Mouse (Mus musculus) embryonic facial prominence, embryonic 14.5 days (tissue): ENCODE data around the gene Mettl27. TPM values are rescaled to one million over a fixed set of nuclear protein-coding genes. Genes with fewer than 3 reads are reported as not detected.
A peak's percentile ranks its signal among the peaks of the same experiment; 100 is the strongest.

ENCODE experiments used
- ATAC-seq: fragments of 200-750 bp; cut with Nextera tagmentation; 2 replicates; pipeline ENCODE4 v1.8.0; 2017; ENCODE audit warnings: low read depth, moderate number of reproducible peaks, moderate TSS enrichment
- DNase-seq: peaks from one replicate; pipeline ENCODE4 v3.0.0-alpha.2; 2015; ENCODE audit warnings: low spot score
- H3K27ac ChIP-seq: fragments of 300-500 bp; sonication (generic); replicated peaks from 2 replicates; pipeline ENCODE4 v1.5.1; 2014; ENCODE audit warnings: low read depth, mild to moderate bottlenecking, low read length, moderate library complexity
- H3K27me3 ChIP-seq: fragments of 300-500 bp; sonication (generic); replicated peaks from 2 replicates; pipeline ENCODE4 v1.6.1; 2014; ENCODE audit warnings: low read length; ENCODE audit not compliant: control insufficient read depth, insufficient read depth
- H3K36me3 ChIP-seq: fragments of 300-500 bp; sonication (generic); 2 replicates; pipeline ENCODE4 v1.6.1; 2014; ENCODE audit warnings: low read length, mixed read lengths; ENCODE audit not compliant: control insufficient read depth, insufficient read depth
- H3K4me1 ChIP-seq: fragments of 300-500 bp; sonication (generic); 2 replicates; pipeline ENCODE4 v1.6.1; 2014; ENCODE audit warnings: antibody characterized with exemption, low read length; ENCODE audit not compliant: control insufficient read depth, insufficient read depth
- H3K4me2 ChIP-seq: fragments of 300-500 bp; sonication (generic); 2 replicates; pipeline ENCODE4 v1.6.1; 2014; ENCODE audit warnings: low read depth, mild to moderate bottlenecking, low read length, moderate library complexity, mixed read lengths
- H3K4me3 ChIP-seq: fragments of 300-500 bp; sonication (generic); 2 replicates; pipeline ENCODE4 v1.5.1; 2014; ENCODE audit warnings: low read depth, mild to moderate bottlenecking, low read length
- H3K9ac ChIP-seq: fragments of 300-500 bp; sonication (generic); 2 replicates; pipeline ENCODE4 v1.6.1; 2014; ENCODE audit warnings: low read depth, mild to moderate bottlenecking, low read length, moderate library complexity, mixed read lengths
- H3K9me3 ChIP-seq: fragments of 300-500 bp; sonication (generic); 2 replicates; pipeline ENCODE4 v1.6.1; 2016; ENCODE audit warnings: low read length; ENCODE audit not compliant: control insufficient read depth
- WGBS: fragments of 180-500 bp; shearing (Covaris S2); extraction: QIAGEN DNeasy Blood & Tissue Kit; methylation state at CpG from one replicate; pipeline ENCODE4 v1.1.7; 2014; 5-methylcytosine and 5-hydroxymethylcytosine counted together
- polyA plus RNA-seq: library from polyadenylated mRNA; unstranded; fragments of >200 nt; fragmentation: Nextera tagmentation; extraction: Ambion mirVana; gene quantifications from 2 replicates; pipeline ENCODE4 v1.2.1, GENCODE M21; 2014

The Mettl27 gene
- polyA plus RNA-seq, 1 experiment from 2014 or later: 10.6 TPM

- H3K9ac ChIP-seq: peak overlapping the region; percentile 49
- peak; percentile 83 for ATAC-seq
These were observed 34.0 kb downstream of the Mettl27 start for GRCm38 (mm10) chr5:134965852-134966821.

GRCm38 (mm10) chr5:134967164-134967944 is 35.2 kb downstream of the Mettl27 start:
- peak; percentile 23; the same call in 1 of the 2 replicates for ATAC-seq
- H3K27ac ChIP-seq: peak overlapping the region; percentile 53

More at GRCm38 (mm10) chr5:134965852-134966821, 34.0 kb downstream of the Mettl27 start:
- peaks cover 5% of the 10 kb centered on the region; the same call in 1 of the 2 replicates for H3K4me1 ChIP-seq
- peak overlapping the region; percentile 31 for H3K4me3 ChIP-seq
- no peaks in the 10 kb centered on the region for H3K27me3 ChIP-seq
- H3K27ac ChIP-seq: peak overlapping the region; percentile 53; the same call in 1 of the 2 replicates
- peak overlapping the region; percentile 65 for H3K4me2 ChIP-seq
- H3K36me3 ChIP-seq: no peaks in the 10 kb centered on the region
- WGBS: 5% methylated on average over 23 of the region's 33 CpGs
- DNase-seq: peak; percentile 93
- H3K9me3 ChIP-seq: no peaks in the 10 kb centered on the region

DNA sequence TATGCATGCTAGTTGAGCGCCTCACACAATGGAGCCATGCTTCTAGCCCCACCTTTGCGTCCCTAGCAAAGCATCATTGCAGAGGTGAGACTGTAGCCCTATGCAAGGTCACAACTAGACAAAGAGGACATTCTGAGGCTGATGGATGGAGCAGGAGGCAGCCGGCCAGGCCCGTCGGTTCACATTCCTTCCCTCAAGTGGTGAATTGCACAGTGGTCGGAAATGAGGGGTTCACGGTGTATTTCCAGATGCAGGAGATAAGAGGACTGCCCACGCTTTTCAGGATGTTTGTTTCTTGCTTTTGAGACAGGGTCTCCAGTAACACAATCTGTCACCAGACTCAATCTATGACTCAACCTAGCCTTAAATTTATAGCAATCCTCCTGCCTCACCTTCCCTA is 38.5 kb downstream of the Mettl27 start:
- no peak overlapping the region for H3K27ac ChIP-seq
- ATAC-seq (no peak), DNase-seq (no peak)
- no peaks in the 10 kb centered on the region for H3K36me3 ChIP-seq
- no peaks in the 10 kb centered on the region for H3K9me3 ChIP-seq
- no peak overlapping the region for H3K9ac ChIP-seq
- H3K4me2 ChIP-seq: no peak overlapping the region
- H3K4me1 ChIP-seq: peaks cover 4% of the 10 kb centered on the region; the same call in 1 of the 2 replicates
- H3K4me3 ChIP-seq: no peak overlapping the region
- no peaks in the 10 kb centered on the region for H3K27me3 ChIP-seq
- WGBS: 57% methylated on average over 8 of the region's 8 CpGs

More at GRCm38 (mm10) chr5:134967164-134967944, 35.2 kb downstream of the Mettl27 start:
- Histone ChIP-seq H3K36me3 (no peaks in the 10 kb centered on the region), H3K4me2 (no peak overlapping the region), H3K9me3 (no peaks in the 10 kb centered on the region), H3K4me3 (no peak overlapping the region), H3K27me3 (no peaks in the 10 kb centered on the region), H3K4me1 (peaks cover 5% of the 10 kb centered on the region; the same call in 1 of the 2 replicates), H3K9ac (no peak overlapping the region)
- DNase-seq: peak; percentile 59
- 61% methylated on average over 20 of the region's 20 CpGs for WGBS

DNA sequence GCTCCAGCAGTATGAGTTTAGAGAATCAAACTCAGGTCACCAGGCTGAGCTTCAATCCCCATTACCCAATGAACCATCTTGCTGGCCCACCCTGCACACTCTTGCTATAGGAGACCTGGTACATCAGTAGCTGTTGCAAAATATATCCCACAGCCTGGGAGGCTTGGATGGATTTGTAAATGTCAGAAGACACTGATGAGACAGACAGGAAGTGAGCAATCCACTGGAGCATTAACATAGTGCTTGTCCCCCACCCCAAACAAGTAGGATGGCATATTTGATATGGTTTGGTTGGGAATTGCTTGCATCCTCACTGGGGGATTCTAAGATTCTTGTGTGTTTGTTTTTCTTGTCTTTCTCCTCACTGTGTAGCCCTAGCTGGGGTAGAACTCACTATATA is 40.9 kb downstream of the Mettl27 start:
- ATAC-seq: no peak

DNA sequence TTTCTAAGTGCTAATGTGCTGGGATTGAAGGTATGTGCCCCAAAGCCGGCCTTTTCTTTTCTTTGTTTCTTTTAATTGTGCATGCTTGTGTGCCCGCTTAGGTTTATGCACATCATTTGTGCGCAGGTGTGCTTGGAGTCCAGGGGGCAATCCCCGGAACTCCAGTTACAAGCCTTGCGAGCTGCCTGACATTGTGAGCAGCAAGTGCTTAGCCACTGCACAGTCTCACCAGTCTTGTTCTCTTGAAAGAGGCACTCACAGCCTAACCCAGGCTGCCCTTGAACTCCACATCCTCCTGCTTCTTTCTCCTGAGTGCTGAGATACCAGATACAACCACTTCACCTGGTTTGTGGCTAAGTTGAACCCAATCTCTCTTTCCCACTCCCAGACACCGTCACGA is 41.4 kb downstream of the Mettl27 start:
- no peak overlapping the region for H3K4me3 ChIP-seq
- no peak overlapping the region for H3K9ac ChIP-seq
- DNase-seq (no peak), ATAC-seq (no peak)
- no peak overlapping the region for H3K27ac ChIP-seq
- H3K36me3 ChIP-seq: no peaks in the 10 kb centered on the region
- WGBS: 86% methylated on average over 7 of the region's 7 CpGs
- H3K4me2 ChIP-seq: no peak overlapping the region
- no peaks in the 10 kb centered on the region for H3K4me1 ChIP-seq
- H3K9me3 ChIP-seq: no peaks in the 10 kb centered on the region
- H3K27me3 ChIP-seq: no peaks in the 10 kb centered on the region

More for the DNA sequence above, 40.9 kb downstream of the Mettl27 start:
- Histone ChIP-seq H3K36me3 (no peaks in the 10 kb centered on the region), H3K27me3 (no peaks in the 10 kb centered on the region), H3K4me1 (no peaks in the 10 kb centered on the region), H3K9ac (no peak overlapping the region), H3K9me3 (no peaks in the 10 kb centered on the region), H3K4me3 (no peak overlapping the region), H3K4me2 (no peak overlapping the region), H3K27ac (no peak overlapping the region)
- no peak for DNase-seq

- Histone ChIP-seq H3K9ac (no peak overlapping the region), H3K4me2 (no peak overlapping the region), H3K4me1 (no peaks in the 10 kb centered on the region), H3K36me3 (no peaks in the 10 kb centered on the region), H3K27me3 (no peaks in the 10 kb centered on the region), H3K27ac (no peak overlapping the region), H3K4me3 (no peak overlapping the region), H3K9me3 (no peaks in the 10 kb centered on the region)
- DNase-seq: no peak
- no peak for ATAC-seq
- 68% methylated on average over 7 of the region's 7 CpGs for WGBS
These were observed 42.1 kb downstream of the Mettl27 start for GRCm38 (mm10) chr5:134974294-134974693.

DNA sequence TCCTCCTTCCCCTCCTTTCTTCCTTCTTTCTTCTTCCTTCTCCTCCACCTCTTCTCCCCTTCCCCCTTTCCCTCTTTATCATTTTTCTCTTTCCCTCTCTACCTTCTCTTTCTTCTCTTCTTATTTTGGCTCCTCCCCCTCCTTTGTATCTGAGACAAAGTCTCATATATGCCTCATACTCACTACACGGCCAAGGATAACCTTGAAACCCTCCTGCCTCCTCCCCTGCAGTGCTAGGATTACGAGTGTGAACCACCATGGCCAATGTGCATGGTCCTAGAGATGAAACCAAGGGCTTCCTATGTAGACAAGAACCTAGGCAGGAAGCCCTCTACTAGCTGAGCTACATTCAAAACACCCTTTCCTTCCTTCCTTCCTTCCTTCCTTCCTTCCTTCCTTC is 42.8 kb downstream of the Mettl27 start:
- Histone ChIP-seq H3K27ac (no peak overlapping the region), H3K9me3 (no peaks in the 10 kb centered on the region), H3K4me1 (no peaks in the 10 kb centered on the region), H3K36me3 (no peaks in the 10 kb centered on the region), H3K4me2 (no peak overlapping the region), H3K27me3 (no peaks in the 10 kb centered on the region), H3K4me3 (no peak overlapping the region), H3K9ac (no peak overlapping the region)
- WGBS: 59% methylated on average over 2 of the region's 2 CpGs
- DNase-seq (no peak), ATAC-seq (no peak)

DNA sequence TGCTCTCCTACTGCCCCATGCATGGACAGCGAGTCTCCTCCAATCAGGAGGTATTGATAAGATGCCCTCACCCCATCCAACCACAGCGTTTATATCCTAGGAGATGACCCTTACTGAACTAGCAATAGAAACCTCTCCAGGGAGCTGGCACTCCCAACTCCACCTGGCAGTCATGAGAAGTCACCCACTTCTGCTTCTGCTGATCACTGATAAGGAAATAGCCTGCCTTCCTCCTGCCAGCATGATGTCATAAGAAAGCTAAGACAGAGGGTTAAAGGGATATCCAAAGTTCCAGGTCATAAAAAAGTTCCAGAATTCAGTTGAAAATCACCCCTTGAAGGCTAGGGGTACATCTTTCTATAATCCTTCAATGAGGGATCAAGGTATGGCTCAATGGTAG is 44.0 kb downstream of the Mettl27 start:
- WGBS: 84% methylated on average over 2 of the region's 2 CpGs
- Histone ChIP-seq H3K4me3 (no peak overlapping the region), H3K9me3 (no peaks in the 10 kb centered on the region), H3K27me3 (no peaks in the 10 kb centered on the region), H3K36me3 (no peaks in the 10 kb centered on the region), H3K4me1 (no peaks in the 10 kb centered on the region), H3K27ac (no peak overlapping the region), H3K4me2 (no peak overlapping the region), H3K9ac (no peak overlapping the region)
- no peak for DNase-seq
- no peak for ATAC-seq
